Mouse (Mus musculus) olfactory bulb, adult 2 months (tissue): ENCODE measurements around the gene Adamts8.

Experiments
- CTCF ChIP-seq: fragments of 200-500 bp; IDR thresholded peaks from 2 replicates; pipeline ENCODE4 v1.5.1; 2012; ENCODE audit warnings: low read depth, mild to moderate bottlenecking, low read length, moderate library complexity; ENCODE audit not compliant: insufficient read depth
- POLR2A ChIP-seq: fragments of 200-500 bp; IDR thresholded peaks from 2 replicates; pipeline ENCODE4 v1.6.1; 2012; ENCODE audit warnings: mild to moderate bottlenecking, low read depth, low read length, moderate library complexity; ENCODE audit not compliant: insufficient read depth

DNA sequence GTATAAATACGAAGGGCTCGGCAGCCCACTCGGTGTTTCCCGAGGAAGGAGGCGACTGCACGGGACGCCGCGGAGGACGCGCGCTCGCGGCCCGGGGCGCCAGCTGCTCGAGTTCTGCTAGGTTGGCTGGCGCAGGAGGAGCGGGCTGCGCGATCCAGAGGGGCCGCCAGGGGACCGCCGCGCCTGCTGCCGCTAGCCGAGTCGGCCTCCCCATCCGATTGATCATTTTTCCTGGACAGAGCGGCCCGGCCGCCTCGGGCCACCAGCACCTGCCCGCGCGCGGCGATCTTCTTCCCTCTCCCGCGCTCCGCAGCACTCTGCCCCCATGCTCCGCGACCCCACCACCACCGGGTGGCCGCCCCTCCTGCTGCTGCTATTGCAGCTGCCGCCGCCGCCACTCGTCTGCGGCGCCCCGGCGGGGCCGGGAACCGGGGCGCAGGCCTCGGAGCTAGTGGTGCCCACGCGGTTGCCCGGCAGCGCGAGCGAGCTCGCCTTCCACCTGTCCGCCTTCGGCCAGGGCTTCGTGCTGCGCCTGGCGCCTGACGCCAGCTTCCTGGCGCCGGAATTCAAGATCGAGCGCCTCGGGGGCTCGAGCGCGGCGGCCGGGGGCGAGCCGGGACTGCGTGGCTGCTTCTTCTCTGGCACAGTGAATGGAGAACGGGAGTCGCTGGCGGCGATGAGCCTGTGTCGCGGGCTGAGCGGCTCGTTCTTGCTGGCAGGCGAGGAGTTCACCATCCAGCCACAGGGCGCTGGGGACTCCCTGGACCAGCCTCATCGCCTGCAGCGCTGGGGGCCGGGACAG, at the start of gene Adamts8:
- TF ChIP-seq POLR2A (no peak), CTCF (peak; percentile 53; the same call in 1 of the 2 replicates)
